Mouse (Mus musculus) erythroid progenitor cell, adult 5-6 weeks (primary cell): ENCODE measurements around the gene Cxcl14. TPM values are rescaled to one million over a fixed set of nuclear protein-coding genes. Genes with fewer than 3 reads are reported as not detected.

ENCODE experiments used
- ATAC-seq: replicated peaks from 2 replicates; pipeline ENCODE4 v1.8.0; 2016; ENCODE audit warnings: moderate number of reproducible peaks, mild to moderate bottlenecking, moderate TSS enrichment, inconsistent platforms; ENCODE audit not compliant: poor library complexity, low FRiP score, severe bottlenecking
- total RNA-seq, 2 experiments: library from RNA; stranded (forward) in 1 of 2; stranded (reverse) in 1 of 2; fragments of 150-400 nt in 1 of 2; fragments of 186-747, 209-891 nt in 1 of 2; gene quantifications; 2 replicates each; pipeline versions ENCODE4 v1.2.3 to v1.2.4; 2015 to 2017; ENCODE audit warnings: low replicate concordance in 2 of 2

The Cxcl14 gene
- total RNA-seq, 2 experiments from 2014 or later, result 2.6 to 2.9 TPM

- no peak for ATAC-seq
Measured at GRCm38 (mm10) chr13:56256716-56257299, 39.5 kb downstream of the Cxcl14 start.

- no peak for ATAC-seq
Measured at GRCm38 (mm10) chr13:56253379-56253778, 43.0 kb downstream of the Cxcl14 start.

- no peak for ATAC-seq
Measured at GRCm38 (mm10) chr13:56252783-56253182, 43.6 kb downstream of the Cxcl14 start.

GRCm38 (mm10) chr13:56251924-56252619 lies 44.3 kb downstream of the Cxcl14 start, which contains the start of gene Neurog1:
Gene Neurog1 (minus strand): TSS chr13:56252163.
- no peak for ATAC-seq

GRCm38 (mm10) chr13:56251176-56251923 lies 45.0 kb downstream of the Cxcl14 start:
- ATAC-seq, result no peak

- no peak for ATAC-seq
Measured at GRCm38 (mm10) chr13:56250551-56251161, 45.7 kb downstream of the Cxcl14 start.

- no peak for ATAC-seq
Measured at GRCm38 (mm10) chr13:56249593-56250341, 46.6 kb downstream of the Cxcl14 start.

GRCm38 (mm10) chr13:56243104-56243503 lies 53.2 kb downstream of the Cxcl14 start:
- no peak for ATAC-seq

- no peak for ATAC-seq
Measured at GRCm38 (mm10) chr13:56240012-56240770, 56.2 kb downstream of the Cxcl14 start.

Other genes with a start within 250 kb of the Cxcl14 start
- gene H2afy, start 160.2 kb downstream of the Cxcl14 start, total RNA-seq (2015; ENCODE audit: low replicate concordance), result 63.4 and 72.5 TPM in 2 replicates
- 62.3 and 78.6 TPM in 2 replicates for gene H2afy, start 160.2 kb downstream of the Cxcl14 start, total RNA-seq (2017; ENCODE audit: low replicate concordance)
- gene Tifab, start 117.7 kb downstream of the Cxcl14 start, total RNA-seq (2015; ENCODE audit: low replicate concordance), result 9.2 and 11.9 TPM in 2 replicates
- 3.1 and 10.2 TPM in 2 replicates for gene Tifab, start 117.7 kb downstream of the Cxcl14 start, total RNA-seq (2017; ENCODE audit: low replicate concordance)
- not detected in 2 replicates for gene Neurog1, start 44.4 kb downstream of the Cxcl14 start, total RNA-seq (2015; ENCODE audit: low replicate concordance)
- gene Neurog1, start 44.4 kb downstream of the Cxcl14 start, total RNA-seq (2017; ENCODE audit: low replicate concordance), result not detected in 2 replicates
- not detected in 2 replicates for gene Gm3045, start 130.0 kb upstream of the Cxcl14 start, total RNA-seq (2015; ENCODE audit: low replicate concordance)
- gene Gm3045, start 130.0 kb upstream of the Cxcl14 start, total RNA-seq (2017; ENCODE audit: low replicate concordance), result not detected in 2 replicates
- not detected in 2 replicates for gene Slc25a48, start 141.8 kb upstream of the Cxcl14 start, total RNA-seq (2015; ENCODE audit: low replicate concordance)
- not detected in 2 replicates for gene Slc25a48, start 141.8 kb upstream of the Cxcl14 start, total RNA-seq (2017; ENCODE audit: low replicate concordance)
- not detected in 2 replicates for gene Il9, start 185.7 kb upstream of the Cxcl14 start, total RNA-seq (2015; ENCODE audit: low replicate concordance)
- not detected in 2 replicates for gene Il9, start 185.7 kb upstream of the Cxcl14 start, total RNA-seq (2017; ENCODE audit: low replicate concordance)
- not detected in 2 replicates for gene Fbxl21, start 225.9 kb upstream of the Cxcl14 start, total RNA-seq (2015; ENCODE audit: low replicate concordance)
- 1.3 TPM in 1 of 2 replicates, not detected in the other for gene Fbxl21, start 225.9 kb upstream of the Cxcl14 start, total RNA-seq (2017; ENCODE audit: low replicate concordance)